Mouse (Mus musculus) MEL (cell line): ENCODE results near the gene Siah2. TPM values are rescaled to one million over a fixed set of nuclear protein-coding genes. Genes with fewer than 3 reads are reported as not detected.

Experiments
- DNase-seq: peaks from one replicate; pipeline ENCODE4 v3.0.0; 2011; ENCODE audit warnings: low read depth, low spot score
- H3K27ac ChIP-seq: 2 replicates; pipeline ENCODE4 v1.5.1; 2012; ENCODE audit warnings: low read depth, mild to moderate bottlenecking, control low read depth, low read length, moderate library complexity; ENCODE audit not compliant: control insufficient read depth
- H3K27me3 ChIP-seq, 2 experiments: fragments of 150-350 bp in 1 of 2; sonication (generic) in 1 of 2; 2 replicates each; pipeline ENCODE4 v1.6.1; 2012; ENCODE audit warnings: low read length in 2 of 2, mild to moderate bottlenecking in 2 of 2, improper control_type of control experiment in 1 of 2, moderate library complexity in 1 of 2; ENCODE audit not compliant: insufficient read depth in 2 of 2, control insufficient read depth in 1 of 2
- H3K36me3 ChIP-seq, 2 experiments: 2 replicates each; pipeline ENCODE4 v1.6.1; 2012 to 2014; ENCODE audit warnings: low read length in 2 of 2, improper control_type of control experiment in 1 of 2, inconsistent platforms in 1 of 2, mild to moderate bottlenecking in 1 of 2; ENCODE audit not compliant: insufficient read depth in 2 of 2, control insufficient read depth in 1 of 2
- H3K4me1 ChIP-seq, 2 experiments: fragments of 150-350 bp in 1 of 2; sonication (generic) in 1 of 2; 2 replicates each; pipeline ENCODE4 v1.6.1; 2012; ENCODE audit warnings: low read length in 2 of 2, improper control_type of control experiment in 1 of 2, mild to moderate bottlenecking in 1 of 2; ENCODE audit not compliant: insufficient read depth in 2 of 2, control insufficient read depth in 1 of 2
- H3K4me3 ChIP-seq, 2 experiments: fragments of 150-350 bp in 1 of 2; sonication (generic) in 1 of 2; 2 replicates each; pipeline ENCODE4 v1.5.1; 2012; ENCODE audit warnings: low read depth in 2 of 2, low read length in 2 of 2, mild to moderate bottlenecking in 2 of 2, moderate library complexity in 2 of 2, control low read depth in 1 of 2, improper control_type of control experiment in 1 of 2; ENCODE audit not compliant: control insufficient read depth in 1 of 2, insufficient read depth in 1 of 2
- H3K79me2 ChIP-seq: 2 replicates; pipeline ENCODE4 v1.6.1; 2012; ENCODE audit warnings: mild to moderate bottlenecking, low read length, moderate library complexity; ENCODE audit not compliant: control insufficient read depth, poor library complexity, insufficient read depth
- H3K9ac ChIP-seq: 2 replicates; pipeline ENCODE4 v1.6.1; 2012; ENCODE audit warnings: low read depth, mild to moderate bottlenecking, control low read depth, low read length, moderate library complexity; ENCODE audit not compliant: control insufficient read depth, poor library complexity, severe bottlenecking
- H3K9me3 ChIP-seq: fragments of 150-350 bp; sonication (generic); replicated peaks from 2 replicates; pipeline ENCODE4 v1.6.1; 2012; ENCODE audit warnings: mild to moderate bottlenecking, low read length, improper control_type of control experiment, moderate library complexity; ENCODE audit not compliant: insufficient read depth
- BHLHE40 ChIP-seq: IDR thresholded peaks from 2 replicates; pipeline ENCODE4 v1.6.1; 2012; ENCODE audit warnings: low read depth, mild to moderate bottlenecking, inconsistent platforms, low read length, improper control_type of control experiment, borderline replicate concordance
- CHD2 ChIP-seq: IDR thresholded peaks from 2 replicates; pipeline ENCODE4 v1.6.1; 2011; ENCODE audit warnings: low read length, improper control_type of control experiment
- CTCF ChIP-seq, 3 experiments: IDR thresholded peaks in 2 of 3; conservative IDR thresholded peaks in 1 of 3; 2 replicates each; pipeline ENCODE4 v1.5.1; 2011 to 2012; ENCODE audit warnings: low read length in 3 of 3, low read depth in 2 of 3, mild to moderate bottlenecking in 2 of 3, improper control_type of control experiment in 1 of 3, inconsistent platforms in 1 of 3, mixed read lengths in 1 of 3, moderate library complexity in 1 of 3; ENCODE audit not compliant: control insufficient read depth in 1 of 3, insufficient read depth in 1 of 3, poor library complexity in 1 of 3, severe bottlenecking in 1 of 3
- E2F4 ChIP-seq: IDR thresholded peaks from 2 replicates; pipeline ENCODE4 v1.6.1; 2011; ENCODE audit warnings: low read depth, low read length, improper control_type of control experiment, borderline replicate concordance
- ELF1 ChIP-seq: IDR thresholded peaks from 2 replicates; pipeline ENCODE4 v1.6.1; 2014; ENCODE audit warnings: low read depth, mild to moderate bottlenecking, inconsistent platforms, low read length, improper control_type of control experiment, moderate library complexity
- EP300 ChIP-seq, 2 experiments: IDR thresholded peaks; 2 replicates each; pipeline ENCODE4 v1.6.1; 2011; ENCODE audit warnings: improper control_type of control experiment in 2 of 2, low read length in 2 of 2, low read depth in 1 of 2, mild to moderate bottlenecking in 1 of 2
- GABPA ChIP-seq: IDR thresholded peaks from 2 replicates; pipeline ENCODE4 v1.6.1; 2012; ENCODE audit warnings: low read depth, mild to moderate bottlenecking, inconsistent platforms, low read length, improper control_type of control experiment, moderate library complexity
- HCFC1 ChIP-seq: IDR thresholded peaks from 2 replicates; pipeline ENCODE4 v1.6.1; 2012; ENCODE audit warnings: low read depth, mild to moderate bottlenecking, inconsistent platforms, low read length, improper control_type of control experiment, moderate library complexity
- JUND ChIP-seq: IDR thresholded peaks from 2 replicates; pipeline ENCODE4 v1.6.1; 2011; ENCODE audit warnings: low read depth, mild to moderate bottlenecking, improper control_type of control experiment, low read length
- KAT2A ChIP-seq: conservative IDR thresholded peaks from 2 replicates; pipeline ENCODE4 v1.6.1; 2012; ENCODE audit warnings: low read depth, low read length, improper control_type of control experiment, inconsistent platforms
- MAFK ChIP-seq: IDR thresholded peaks from 2 replicates; pipeline ENCODE4 v1.6.1; 2011; ENCODE audit warnings: low read depth, mild to moderate bottlenecking, low read length, improper control_type of control experiment, borderline replicate concordance
- MAX ChIP-seq: IDR thresholded peaks from 2 replicates; pipeline ENCODE4 v1.6.1; 2011; ENCODE audit warnings: low read length, improper control_type of control experiment
- MAZ ChIP-seq: IDR thresholded peaks from 2 replicates; pipeline ENCODE4 v1.6.1; 2012; ENCODE audit warnings: low read depth, mild to moderate bottlenecking, inconsistent platforms, low read length, improper control_type of control experiment
- POLR2A ChIP-seq, 2 experiments: IDR thresholded peaks; 2 replicates each; pipeline ENCODE4 v1.6.1; 2011 to 2012; ENCODE audit warnings: low read length in 2 of 2, mild to moderate bottlenecking in 2 of 2, control low read depth in 1 of 2, improper control_type of control experiment in 1 of 2, low read depth in 1 of 2, moderate library complexity in 1 of 2; ENCODE audit not compliant: control insufficient read depth in 1 of 2, insufficient read depth in 1 of 2, poor library complexity in 1 of 2
- POLR2AphosphoS5 ChIP-seq: IDR thresholded peaks from 2 replicates; pipeline ENCODE4 v1.6.1; 2012; ENCODE audit warnings: low read depth, borderline replicate concordance, mild to moderate bottlenecking, inconsistent platforms, low read length, moderate library complexity, mixed read lengths
- SIN3A ChIP-seq: IDR thresholded peaks from 2 replicates; pipeline ENCODE4 v1.6.1; 2012; ENCODE audit warnings: low read length, improper control_type of control experiment, inconsistent platforms
- TAL1 ChIP-seq: IDR thresholded peaks from 2 replicates; pipeline ENCODE4 v1.6.1; 2012; ENCODE audit warnings: mild to moderate bottlenecking, inconsistent platforms, low read length, moderate library complexity, mixed read lengths
- TBP ChIP-seq: IDR thresholded peaks from 2 replicates; pipeline ENCODE4 v1.8.0; 2011; ENCODE audit warnings: low read depth, low read length, improper control_type of control experiment
- USF1 ChIP-seq: IDR thresholded peaks from 2 replicates; pipeline ENCODE4 v1.6.1; 2014; ENCODE audit warnings: low read depth, mild to moderate bottlenecking, inconsistent platforms, low read length, improper control_type of control experiment, moderate library complexity
- USF2 ChIP-seq, 2 experiments: IDR thresholded peaks; 2 replicates each; pipeline ENCODE4 v1.6.1; 2011 to 2012; ENCODE audit warnings: improper control_type of control experiment in 2 of 2, low read length in 2 of 2, borderline replicate concordance in 1 of 2, inconsistent platforms in 1 of 2, low read depth in 1 of 2, mild to moderate bottlenecking in 1 of 2; ENCODE audit not compliant: insufficient read depth in 1 of 2
- ZKSCAN1 ChIP-seq: IDR thresholded peaks from 2 replicates; pipeline ENCODE4 v1.6.1; 2012; ENCODE audit warnings: low read depth, mild to moderate bottlenecking, inconsistent platforms, low read length, improper control_type of control experiment, moderate library complexity
- ZMIZ1 ChIP-seq: IDR thresholded peaks from 2 replicates; pipeline ENCODE4 v1.6.1; 2012; ENCODE audit warnings: low read depth, mild to moderate bottlenecking, inconsistent platforms, low read length, improper control_type of control experiment, moderate library complexity
- ZNF384 ChIP-seq: IDR thresholded peaks from 2 replicates; pipeline ENCODE4 v1.6.1; 2012; ENCODE audit warnings: low read depth, mild to moderate bottlenecking, inconsistent platforms, low read length, improper control_type of control experiment
- polyA plus RNA-seq, 2 experiments: library from polyadenylated mRNA; stranded (reverse) in 1 of 2; unstranded in 1 of 2; fragments of >175 nt in 1 of 2; fragments of >200 nt in 1 of 2; gene quantifications; 2 replicates each; pipeline versions ENCODE4 v1.2.1 to v1.2.4; 2012; ENCODE audit warnings: low replicate concordance in 2 of 2, low read depth in 1 of 2; ENCODE audit not compliant: insufficient read length in 2 of 2, insufficient read depth in 1 of 2, missing spikeins in 1 of 2
- total RNA-seq: library from RNA; depleted of rRNA; stranded (reverse); fragments of 300-350 nt; gene quantifications from 2 replicates; pipeline ENCODE4 v1.2.3, GENCODE M21; 2012

Siah2 gene
- total and polyA plus RNA-seq, 3 experiments, result 17.6 to 58.1 (median 22.5) TPM

- TF ChIP-seq SIN3A (no peak), JUND (no peak), KAT2A (no peak), ELF1 (no peak), TAL1 (no peak), MAX (no peak), MAZ (no peak), GABPA (no peak), POLR2A (IDR thresholded peaks at IDR 0.05; ENCODE audit: control insufficient read depth in 1 of 2, insufficient read depth in 1 of 2, low read depth in 1 of 2, low read length in 2 of 2, poor library complexity in 1 of 2) (no peak)
- TF ChIP-seq, all 39 proteins: peak for 0
- Histone ChIP-seq H3K36me3 (no peaks in the 10 kb centered on the region), H3K9me3 (no peaks in the 10 kb centered on the region), H3K9ac (no peak overlapping the region), H3K27me3 (0 out of 4 replicates have a peak, but pooled peaks cover 1 to 2% of the 10 kb centered on the region in 2 experiments), H3K4me3 (no peak overlapping the region), H3K79me2 (no peaks in the 10 kb centered on the region), H3K27ac (no peak overlapping the region), H3K4me1 (no peaks in the 10 kb centered on the region)
- no peak for DNase-seq
Measured at GRCm38 (mm10) chr3:58739536-58739935, 47.3 kb upstream of the Siah2 start.

GRCm38 (mm10) chr3:58738346-58739089 is 46.3 kb upstream of the Siah2 start:
- Histone ChIP-seq H3K4me1 (no peaks in the 10 kb centered on the region), H3K9me3 (no peaks in the 10 kb centered on the region), H3K9ac (no peak overlapping the region), H3K27me3 (0 out of 4 replicates have a peak, but pooled peaks cover 0 to 2% of the 10 kb centered on the region in 2 experiments), H3K27ac (no peak overlapping the region), H3K4me3 (no peak overlapping the region), H3K79me2 (no peaks in the 10 kb centered on the region), H3K36me3 (no peaks in the 10 kb centered on the region)
- no peak for DNase-seq
- TF ChIP-seq MAFK (no peak), CHD2 (no peak), E2F4 (no peak), MAZ (no peak), CTCF (IDR thresholded peaks at IDR 0.05 in 2 of 3, conservative IDR thresholded peaks at IDR 0.05 in 1 of 3; ENCODE audit: control insufficient read depth in 1 of 3, insufficient read depth in 1 of 3, low read depth in 2 of 3, low read length in 3 of 3, poor library complexity in 1 of 3, severe bottlenecking in 1 of 3) (no peak), MAX (no peak), ZNF384 (no peak), GABPA (no peak), BHLHE40 (no peak), POLR2AphosphoS5 (no peak), EP300 (IDR thresholded peaks at IDR 0.05; ENCODE audit: low read depth in 1 of 2, low read length in 2 of 2) (no peak), ZKSCAN1 (no peak), TAL1 (no peak), POLR2A (IDR thresholded peaks at IDR 0.05; ENCODE audit: control insufficient read depth in 1 of 2, insufficient read depth in 1 of 2, low read depth in 1 of 2, low read length in 2 of 2, poor library complexity in 1 of 2) (no peak), USF1 (no peak), USF2 (IDR thresholded peaks at IDR 0.05; ENCODE audit: borderline replicate concordance in 1 of 2, insufficient read depth in 1 of 2, low read depth in 1 of 2, low read length in 2 of 2) (no peak), ZMIZ1 (no peak), HCFC1 (no peak), TBP (no peak)
